Mouse (Mus musculus): ENCODE measurements around the gene Nemp1.
A peak's percentile ranks its signal among the peaks of the same experiment; 100 is the strongest.

Nemp1 gene

GRCm38 (mm10) chr10:127666501-127667268 is at the start of gene Nemp1:
Gene Nemp1, plus strand, starts transcription at chr10:127666901.
- DNase-seq (ENCODE audit: low spot score in 2 of 2), result peak; percentile 38 to 71

GRCm38 (mm10) chr10:127617294-127617693 is 49.4 kb upstream of the Nemp1 start:
- no peak for DNase-seq (ENCODE audit: low spot score in 2 of 2)

- no peak for DNase-seq (ENCODE audit: low spot score in 2 of 2)
These were observed 48.5 kb upstream of the Nemp1 start for GRCm38 (mm10) chr10:127618173-127618572.

- DNase-seq (ENCODE audit: low spot score in 2 of 2), result no peak
These were observed 47.5 kb upstream of the Nemp1 start for GRCm38 (mm10) chr10:127619119-127619721.

GRCm38 (mm10) chr10:127619941-127620405 is 46.7 kb upstream of the Nemp1 start:
- DNase-seq (ENCODE audit: low spot score in 2 of 2), result no peak

GRCm38 (mm10) chr10:127620406-127621190 is 46.1 kb upstream of the Nemp1 start, which contains the start of gene Lrp1:
Gene Lrp1, minus strand, starts transcription at chr10:127621148.
- no peak for DNase-seq (ENCODE audit: low spot score in 2 of 2)

GRCm38 (mm10) chr10:127621191-127622056 is 45.3 kb upstream of the Nemp1 start:
- peak; percentile 50 to 56 for DNase-seq (ENCODE audit: low spot score in 2 of 2)

GRCm38 (mm10) chr10:127622057-127622392 is 44.7 kb upstream of the Nemp1 start:
- DNase-seq (ENCODE audit: low spot score in 2 of 2), result peak in 1 of 2 experiments; percentile 63

- no peak for DNase-seq (ENCODE audit: low spot score in 2 of 2)
These were observed 44.0 kb upstream of the Nemp1 start for GRCm38 (mm10) chr10:127622661-127623060.

- DNase-seq (ENCODE audit: low spot score in 2 of 2), result no peak
These were observed 43.1 kb upstream of the Nemp1 start for GRCm38 (mm10) chr10:127623439-127624216.

- peak in 1 of 2 experiments; percentile 57 for DNase-seq (ENCODE audit: low spot score in 2 of 2)
These were observed 40.3 kb upstream of the Nemp1 start for GRCm38 (mm10) chr10:127626433-127626832.

- DNase-seq (ENCODE audit: low spot score in 2 of 2), result peak in 1 of 2 experiments; percentile 22
These were observed 35.2 kb upstream of the Nemp1 start for GRCm38 (mm10) chr10:127631261-127632214.

GRCm38 (mm10) chr10:127632668-127633271 is 33.9 kb upstream of the Nemp1 start:
- no peak for DNase-seq (ENCODE audit: low spot score in 2 of 2)

- DNase-seq (ENCODE audit: low spot score in 2 of 2), result no peak
These were observed 26.3 kb upstream of the Nemp1 start for GRCm38 (mm10) chr10:127640421-127640820.

- peak; percentile 88 to 95 for DNase-seq (ENCODE audit: low spot score in 2 of 2)
These were observed 24.6 kb upstream of the Nemp1 start for GRCm38 (mm10) chr10:127641861-127642771.

- peak; percentile 70 to 86 for DNase-seq (ENCODE audit: low spot score in 2 of 2)
These were observed 23.7 kb upstream of the Nemp1 start, which contains the start of gene Stat6 for GRCm38 (mm10) chr10:127642772-127643552. Gene Stat6, plus strand, starts transcription at chr10:127642986.
